Mouse (Mus musculus) MEL (cell line): ENCODE results near the gene B130006D01Rik. TPM values are rescaled to one million over a fixed set of nuclear protein-coding genes. Genes with fewer than 3 reads are reported as not detected.

ENCODE experiments used
- DNase-seq: peaks from one replicate; pipeline ENCODE4 v3.0.0; 2011; ENCODE audit warnings: low read depth, low spot score
- H3K27ac ChIP-seq: 2 replicates; pipeline ENCODE4 v1.5.1; 2012; ENCODE audit warnings: low read depth, mild to moderate bottlenecking, control low read depth, low read length, moderate library complexity; ENCODE audit not compliant: control insufficient read depth
- H3K27me3 ChIP-seq, 2 experiments: fragments of 150-350 bp in 1 of 2; sonication (generic) in 1 of 2; 2 replicates each; pipeline ENCODE4 v1.6.1; 2012; ENCODE audit warnings: low read length in 2 of 2, mild to moderate bottlenecking in 2 of 2, improper control_type of control experiment in 1 of 2, moderate library complexity in 1 of 2; ENCODE audit not compliant: insufficient read depth in 2 of 2, control insufficient read depth in 1 of 2
- H3K36me3 ChIP-seq, 2 experiments: 2 replicates each; pipeline ENCODE4 v1.6.1; 2012 to 2014; ENCODE audit warnings: low read length in 2 of 2, improper control_type of control experiment in 1 of 2, inconsistent platforms in 1 of 2, mild to moderate bottlenecking in 1 of 2; ENCODE audit not compliant: insufficient read depth in 2 of 2, control insufficient read depth in 1 of 2
- H3K4me1 ChIP-seq, 2 experiments: fragments of 150-350 bp in 1 of 2; sonication (generic) in 1 of 2; 2 replicates each; pipeline ENCODE4 v1.6.1; 2012; ENCODE audit warnings: low read length in 2 of 2, improper control_type of control experiment in 1 of 2, mild to moderate bottlenecking in 1 of 2; ENCODE audit not compliant: insufficient read depth in 2 of 2, control insufficient read depth in 1 of 2
- H3K4me3 ChIP-seq, 2 experiments: fragments of 150-350 bp in 1 of 2; sonication (generic) in 1 of 2; 2 replicates each; pipeline ENCODE4 v1.5.1; 2012; ENCODE audit warnings: low read depth in 2 of 2, low read length in 2 of 2, mild to moderate bottlenecking in 2 of 2, moderate library complexity in 2 of 2, control low read depth in 1 of 2, improper control_type of control experiment in 1 of 2; ENCODE audit not compliant: control insufficient read depth in 1 of 2, insufficient read depth in 1 of 2
- H3K79me2 ChIP-seq: 2 replicates; pipeline ENCODE4 v1.6.1; 2012; ENCODE audit warnings: mild to moderate bottlenecking, low read length, moderate library complexity; ENCODE audit not compliant: control insufficient read depth, poor library complexity, insufficient read depth
- H3K9ac ChIP-seq: 2 replicates; pipeline ENCODE4 v1.6.1; 2012; ENCODE audit warnings: low read depth, mild to moderate bottlenecking, control low read depth, low read length, moderate library complexity; ENCODE audit not compliant: control insufficient read depth, poor library complexity, severe bottlenecking
- H3K9me3 ChIP-seq: fragments of 150-350 bp; sonication (generic); replicated peaks from 2 replicates; pipeline ENCODE4 v1.6.1; 2012; ENCODE audit warnings: mild to moderate bottlenecking, low read length, improper control_type of control experiment, moderate library complexity; ENCODE audit not compliant: insufficient read depth
- BHLHE40 ChIP-seq: IDR thresholded peaks from 2 replicates; pipeline ENCODE4 v1.6.1; 2012; ENCODE audit warnings: low read depth, mild to moderate bottlenecking, inconsistent platforms, low read length, improper control_type of control experiment, borderline replicate concordance
- CHD1 ChIP-seq: IDR thresholded peaks from 2 replicates; pipeline ENCODE4 v1.6.1; 2012; ENCODE audit warnings: low read depth, mild to moderate bottlenecking, inconsistent platforms, low read length, improper control_type of control experiment
- CHD2 ChIP-seq: IDR thresholded peaks from 2 replicates; pipeline ENCODE4 v1.6.1; 2011; ENCODE audit warnings: low read length, improper control_type of control experiment
- CTCF ChIP-seq, 3 experiments: IDR thresholded peaks in 2 of 3; conservative IDR thresholded peaks in 1 of 3; 2 replicates each; pipeline ENCODE4 v1.5.1; 2011 to 2012; ENCODE audit warnings: low read length in 3 of 3, low read depth in 2 of 3, mild to moderate bottlenecking in 2 of 3, improper control_type of control experiment in 1 of 3, inconsistent platforms in 1 of 3, mixed read lengths in 1 of 3, moderate library complexity in 1 of 3; ENCODE audit not compliant: control insufficient read depth in 1 of 3, insufficient read depth in 1 of 3, poor library complexity in 1 of 3, severe bottlenecking in 1 of 3
- EP300 ChIP-seq, 2 experiments: IDR thresholded peaks; 2 replicates each; pipeline ENCODE4 v1.6.1; 2011; ENCODE audit warnings: improper control_type of control experiment in 2 of 2, low read length in 2 of 2, low read depth in 1 of 2, mild to moderate bottlenecking in 1 of 2
- ETS1 ChIP-seq: IDR thresholded peaks from 2 replicates; pipeline ENCODE4 v1.6.1; 2012; ENCODE audit warnings: low read depth, mild to moderate bottlenecking, inconsistent platforms, low read length, improper control_type of control experiment, moderate library complexity
- GATA1 ChIP-seq: IDR thresholded peaks from 2 replicates; pipeline ENCODE4 v1.6.1; 2011; ENCODE audit warnings: low read depth, low read length, improper control_type of control experiment
- KAT2A ChIP-seq: conservative IDR thresholded peaks from 2 replicates; pipeline ENCODE4 v1.6.1; 2012; ENCODE audit warnings: low read depth, low read length, improper control_type of control experiment, inconsistent platforms
- MAFK ChIP-seq: IDR thresholded peaks from 2 replicates; pipeline ENCODE4 v1.6.1; 2011; ENCODE audit warnings: low read depth, mild to moderate bottlenecking, low read length, improper control_type of control experiment, borderline replicate concordance
- MAX ChIP-seq: IDR thresholded peaks from 2 replicates; pipeline ENCODE4 v1.6.1; 2011; ENCODE audit warnings: low read length, improper control_type of control experiment
- MAZ ChIP-seq: IDR thresholded peaks from 2 replicates; pipeline ENCODE4 v1.6.1; 2012; ENCODE audit warnings: low read depth, mild to moderate bottlenecking, inconsistent platforms, low read length, improper control_type of control experiment
- MEF2A ChIP-seq: IDR thresholded peaks from 2 replicates; pipeline ENCODE4 v1.6.1; 2014; ENCODE audit warnings: low read depth, mild to moderate bottlenecking, inconsistent platforms, low read length, improper control_type of control experiment; ENCODE audit not compliant: poor library complexity, insufficient replicate concordance, severe bottlenecking; ENCODE audit errors: extremely low read depth
- MXI1 ChIP-seq: IDR thresholded peaks from 2 replicates; pipeline ENCODE4 v1.6.1; 2011; ENCODE audit warnings: mild to moderate bottlenecking, low read depth, low read length, improper control_type of control experiment
- MYB ChIP-seq: IDR thresholded peaks from 2 replicates; pipeline ENCODE4 v1.6.1; 2011; ENCODE audit warnings: mild to moderate bottlenecking, low read depth, low read length, improper control_type of control experiment
- MYC ChIP-seq: IDR thresholded peaks from 2 replicates; pipeline ENCODE4 v1.6.1; 2011; ENCODE audit warnings: low read depth, mild to moderate bottlenecking, low read length, improper control_type of control experiment, moderate library complexity
- NRF1 ChIP-seq: IDR thresholded peaks from 2 replicates; pipeline ENCODE4 v1.6.1; 2014; ENCODE audit warnings: low read depth, mild to moderate bottlenecking, inconsistent platforms, low read length, improper control_type of control experiment, moderate library complexity; ENCODE audit not compliant: poor library complexity, insufficient read depth, severe bottlenecking
- POLR2A ChIP-seq, 2 experiments: IDR thresholded peaks; 2 replicates each; pipeline ENCODE4 v1.6.1; 2011 to 2012; ENCODE audit warnings: low read length in 2 of 2, mild to moderate bottlenecking in 2 of 2, control low read depth in 1 of 2, improper control_type of control experiment in 1 of 2, low read depth in 1 of 2, moderate library complexity in 1 of 2; ENCODE audit not compliant: control insufficient read depth in 1 of 2, insufficient read depth in 1 of 2, poor library complexity in 1 of 2
- POLR2AphosphoS5 ChIP-seq: IDR thresholded peaks from 2 replicates; pipeline ENCODE4 v1.6.1; 2012; ENCODE audit warnings: low read depth, borderline replicate concordance, mild to moderate bottlenecking, inconsistent platforms, low read length, moderate library complexity, mixed read lengths
- RAD21 ChIP-seq: IDR thresholded peaks from 2 replicates; pipeline ENCODE4 v1.6.1; 2011; ENCODE audit warnings: mild to moderate bottlenecking, low read depth, low read length, improper control_type of control experiment
- RCOR1 ChIP-seq: IDR thresholded peaks from 2 replicates; pipeline ENCODE4 v1.6.1; 2012; ENCODE audit warnings: low read depth, mild to moderate bottlenecking, inconsistent platforms, low read length, improper control_type of control experiment
- SIN3A ChIP-seq: IDR thresholded peaks from 2 replicates; pipeline ENCODE4 v1.6.1; 2012; ENCODE audit warnings: low read length, improper control_type of control experiment, inconsistent platforms
- SMC3 ChIP-seq: IDR thresholded peaks from 2 replicates; pipeline ENCODE4 v1.6.1; 2011; ENCODE audit warnings: low read depth, low read length, improper control_type of control experiment
- TAL1 ChIP-seq: IDR thresholded peaks from 2 replicates; pipeline ENCODE4 v1.6.1; 2012; ENCODE audit warnings: mild to moderate bottlenecking, inconsistent platforms, low read length, moderate library complexity, mixed read lengths
- TBP ChIP-seq: IDR thresholded peaks from 2 replicates; pipeline ENCODE4 v1.8.0; 2011; ENCODE audit warnings: low read depth, low read length, improper control_type of control experiment
- UBTF ChIP-seq: IDR thresholded peaks from 2 replicates; pipeline ENCODE4 v1.6.1; 2012; ENCODE audit warnings: low read depth, mild to moderate bottlenecking, inconsistent platforms, low read length, improper control_type of control experiment, moderate library complexity, borderline replicate concordance; ENCODE audit not compliant: insufficient read depth
- USF1 ChIP-seq: IDR thresholded peaks from 2 replicates; pipeline ENCODE4 v1.6.1; 2014; ENCODE audit warnings: low read depth, mild to moderate bottlenecking, inconsistent platforms, low read length, improper control_type of control experiment, moderate library complexity
- ZC3H11A ChIP-seq: IDR thresholded peaks from 2 replicates; pipeline ENCODE4 v1.6.1; 2012; ENCODE audit warnings: low read depth, mild to moderate bottlenecking, inconsistent platforms, low read length, improper control_type of control experiment
- polyA plus RNA-seq, 2 experiments: library from polyadenylated mRNA; stranded (reverse) in 1 of 2; unstranded in 1 of 2; fragments of >175 nt in 1 of 2; fragments of >200 nt in 1 of 2; gene quantifications; 2 replicates each; pipeline versions ENCODE4 v1.2.1 to v1.2.4; 2012; ENCODE audit warnings: low replicate concordance in 2 of 2, low read depth in 1 of 2; ENCODE audit not compliant: insufficient read length in 2 of 2, insufficient read depth in 1 of 2, missing spikeins in 1 of 2
- total RNA-seq: library from RNA; depleted of rRNA; stranded (reverse); fragments of 300-350 nt; gene quantifications from 2 replicates; pipeline ENCODE4 v1.2.3, GENCODE M21; 2012

The B130006D01Rik gene
- total and polyA plus RNA-seq, 3 experiments = 0.11 to 0.73 TPM; not detected in 1

- TF ChIP-seq KAT2A (no peak), SIN3A (no peak), EP300 (IDR thresholded peaks at IDR 0.05; ENCODE audit: low read depth in 1 of 2, low read length in 2 of 2) (no peak), RAD21 (no peak), CHD1 (0 out of 2 replicates have a peak, but pooled peaks have one; percentile 55), MXI1 (0 out of 2 replicates have a peak, but pooled peaks have one; percentile 23), TAL1 (no peak)
- peaks cover 14 to 34% of the 10 kb centered on the region in 2 experiments for H3K36me3 ChIP-seq
- no peak overlapping the region for H3K4me3 ChIP-seq
Observed at GRCm38 (mm10) chr11:95727947-95728346, 4.6 kb downstream of the B130006D01Rik start.

GRCm38 (mm10) chr11:95728916-95729907 lies 5.8 kb downstream of the B130006D01Rik start:
- no peaks in the 10 kb centered on the region for H3K27me3 ChIP-seq
- no peak overlapping the region for H3K27ac ChIP-seq
- peak; percentile 39 for DNase-seq
- peak overlapping the region; percentile 5 to 48; a peak in 2 of 4 replicates for H3K4me3 ChIP-seq
- peaks cover 19 to 34% of the 10 kb centered on the region in 2 experiments for H3K36me3 ChIP-seq
- H3K9me3 ChIP-seq = no peaks in the 10 kb centered on the region
- H3K9ac ChIP-seq = 0 out of 2 replicates have a peak overlapping the region, but pooled peaks have one; percentile 3
- H3K79me2 ChIP-seq = peaks cover 58% of the 10 kb centered on the region
- H3K4me1 ChIP-seq = peaks cover 23 to 25% of the 10 kb centered on the region in 2 experiments
- TF ChIP-seq UBTF = no peak
- peak; percentile 37; the same call in 1 of the 2 replicates for TF ChIP-seq GATA1
- no peak for TF ChIP-seq CTCF (IDR thresholded peaks at IDR 0.05 in 2 of 3, conservative IDR thresholded peaks at IDR 0.05 in 1 of 3; ENCODE audit: control insufficient read depth in 1 of 3, insufficient read depth in 1 of 3, low read depth in 2 of 3, low read length in 3 of 3, poor library complexity in 1 of 3, severe bottlenecking in 1 of 3)
- TF ChIP-seq SIN3A = peak; percentile 27; the same call in 1 of the 2 replicates
- TF ChIP-seq POLR2A (IDR thresholded peaks at IDR 0.05; ENCODE audit: control insufficient read depth in 1 of 2, insufficient read depth in 1 of 2, low read depth in 1 of 2, low read length in 2 of 2, poor library complexity in 1 of 2) = no peak
- TF ChIP-seq SMC3 = no peak
- no peak for TF ChIP-seq MAFK
- TF ChIP-seq ZC3H11A = no peak
- no peak for TF ChIP-seq MEF2A
- TF ChIP-seq RCOR1 = no peak
- peak; percentile 56 for TF ChIP-seq USF1
- TF ChIP-seq CHD2 = peak; percentile 28; the same call in 1 of the 2 replicates
- peak; percentile 77 for TF ChIP-seq ETS1
- TF ChIP-seq MYB = 0 out of 2 replicates have a peak, but pooled peaks have one; percentile 17
- TF ChIP-seq NRF1 = no peak
- TF ChIP-seq MAZ = no peak
- TF ChIP-seq BHLHE40 = 0 out of 2 replicates have a peak, but pooled peaks have one; percentile 11
- TF ChIP-seq TBP = no peak
- no peak for TF ChIP-seq MAX
- TF ChIP-seq CHD1 = no peak
- TF ChIP-seq EP300 (IDR thresholded peaks at IDR 0.05; ENCODE audit: low read depth in 1 of 2, low read length in 2 of 2) = peak; percentile 34 to 35; a peak in 1 of 4 replicates
- no peak for TF ChIP-seq TAL1
- TF ChIP-seq POLR2AphosphoS5 = no peak
- 0 out of 2 replicates have a peak, but pooled peaks have one; percentile 23 for TF ChIP-seq MYC
- no peak for TF ChIP-seq MXI1

More at GRCm38 (mm10) chr11:95727947-95728346, 4.6 kb downstream of the B130006D01Rik start:
- no peaks in the 10 kb centered on the region for H3K9me3 ChIP-seq
- peaks cover 64% of the 10 kb centered on the region for H3K79me2 ChIP-seq
- no peaks in the 10 kb centered on the region for H3K27me3 ChIP-seq
- no peak overlapping the region for H3K9ac ChIP-seq
- DNase-seq = no peak
- H3K4me1 ChIP-seq = peaks cover 23 to 25% of the 10 kb centered on the region in 2 experiments
- H3K27ac ChIP-seq = no peak overlapping the region
